Mouse (Mus musculus) brain, adult 2 months (tissue): ENCODE results near the gene Lrit2.

Experiments used
- DNase-seq: peaks from one replicate; pipeline ENCODE4 v3.0.0; 2011; ENCODE audit warnings: low read depth, low spot score

Gene Lrit2

GRCm38 (mm10) chr14:37067629-37068028 lies at the start of gene Lrit2:
Gene Lrit2, plus strand, starts transcription at chr14:37067929.
- no peak for DNase-seq

GRCm38 (mm10) chr14:37027248-37027933 lies 40.3 kb upstream of the Lrit2 start:
- no peak for DNase-seq

DNA sequence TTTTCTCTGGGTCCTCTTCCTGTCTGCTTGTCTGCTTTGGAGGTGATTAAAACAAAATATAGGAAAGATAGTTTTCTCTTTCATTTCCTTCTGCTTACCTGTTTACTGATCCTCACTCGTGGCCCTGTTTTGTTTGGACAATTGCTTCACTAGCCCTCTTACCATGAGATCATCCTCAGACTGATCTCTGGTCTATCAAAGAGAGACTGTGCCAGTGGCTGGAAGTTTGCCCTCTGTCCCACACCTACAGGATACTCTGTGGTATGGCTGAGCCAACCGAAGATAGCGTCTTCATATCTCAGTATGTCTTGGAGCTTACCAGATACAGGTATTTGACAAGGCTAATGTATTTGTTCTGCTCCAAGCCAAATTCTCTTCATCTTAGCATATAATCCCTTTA lies 39.8 kb upstream of the Lrit2 start:
- DNase-seq: no peak

GRCm38 (mm10) chr14:37028555-37028954 lies 39.2 kb upstream of the Lrit2 start:
- DNase-seq: no peak

GRCm38 (mm10) chr14:37032481-37033104 lies 35.1 kb upstream of the Lrit2 start:
- peak; percentile 43 for DNase-seq

GRCm38 (mm10) chr14:37033241-37033640 lies 34.5 kb upstream of the Lrit2 start:
- peak; percentile 85 for DNase-seq

DNA sequence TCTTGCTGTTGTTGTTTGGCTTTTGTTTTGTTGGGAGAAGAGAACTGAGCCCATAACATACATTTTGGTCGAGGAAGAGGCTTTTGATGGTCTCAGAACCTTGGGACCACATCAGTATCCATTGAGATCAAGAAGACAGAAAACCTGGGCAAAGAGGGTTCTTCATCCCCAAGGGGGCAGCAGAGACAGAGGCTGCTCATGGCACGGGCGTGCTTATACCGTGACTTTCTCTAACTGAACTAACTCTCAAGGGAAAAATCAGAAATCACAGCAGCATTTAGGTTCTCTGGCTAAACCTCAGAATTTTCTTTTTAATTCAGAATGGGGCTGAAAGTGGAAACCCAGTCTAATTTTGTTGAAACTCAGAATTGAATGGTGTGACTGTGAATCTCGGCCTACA lies 33.3 kb upstream of the Lrit2 start:
- peak; percentile 33 for DNase-seq

DNA sequence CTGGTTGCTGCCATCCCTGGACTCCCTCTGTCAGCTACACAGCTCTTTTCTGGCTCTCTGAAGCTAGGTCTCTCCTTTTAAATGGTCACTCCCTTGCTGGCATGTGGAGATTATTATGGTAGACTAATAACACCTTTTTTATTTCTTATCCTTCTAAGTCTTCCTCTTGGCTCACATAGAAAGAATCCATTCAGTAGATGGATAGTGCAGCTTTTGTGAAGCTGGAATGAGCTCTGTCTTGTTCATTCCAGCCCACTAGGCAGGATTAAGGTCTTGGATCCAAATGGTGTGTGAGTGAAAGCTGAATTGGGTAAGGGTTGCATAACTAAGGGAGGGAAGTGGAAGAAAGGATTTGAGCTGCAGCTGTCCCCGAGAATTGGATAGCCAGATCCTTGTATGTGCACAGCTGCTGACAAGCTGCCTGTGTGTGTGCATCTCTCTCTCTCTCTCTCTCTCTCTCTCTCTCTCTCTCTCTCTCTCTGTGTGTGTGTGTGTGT lies 18.8 kb upstream of the Lrit2 start, which contains the start of gene Rgr:
Gene Rgr (minus strand): TSS at position 51 of the 497 bp plus-strand sequence.
- DNase-seq: peak; percentile 47

GRCm38 (mm10) chr14:37064849-37065248 lies 2.9 kb upstream of the Lrit2 start:
- DNase-seq: peak; percentile 8

- peak; percentile 84 for DNase-seq
Measured at GRCm38 (mm10) chr14:37066636-37067035, 1.1 kb upstream of the Lrit2 start.

GRCm38 (mm10) chr14:37068516-37068915 lies 787 bp downstream of the Lrit2 start:
- DNase-seq: no peak

DNA sequence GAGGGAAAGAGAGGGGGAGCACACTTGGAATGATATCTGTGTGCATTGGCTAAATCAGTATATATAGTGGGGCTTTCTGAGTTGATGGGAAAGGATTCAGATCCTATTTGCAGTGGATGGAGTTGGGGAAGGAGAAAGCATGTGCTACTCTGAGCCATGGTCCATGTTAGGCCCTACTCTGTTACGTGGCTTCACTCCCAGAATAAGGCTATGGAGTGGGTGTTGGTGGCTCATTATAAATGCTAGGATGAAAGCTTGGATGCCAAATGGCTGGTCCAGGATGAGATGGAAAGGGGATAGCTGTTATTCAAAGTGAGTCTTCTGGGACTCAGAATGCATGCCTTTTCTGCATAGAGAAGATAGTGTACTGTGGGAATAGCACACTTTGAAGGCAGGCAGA lies 13.0 kb downstream of the Lrit2 start:
- peak; percentile 45 for DNase-seq

GRCm38 (mm10) chr14:37083755-37084154 lies 16.0 kb downstream of the Lrit2 start:
- peak; percentile 15 for DNase-seq

- DNase-seq: no peak
Measured at GRCm38 (mm10) chr14:37094436-37094835, 26.7 kb downstream of the Lrit2 start.

DNA sequence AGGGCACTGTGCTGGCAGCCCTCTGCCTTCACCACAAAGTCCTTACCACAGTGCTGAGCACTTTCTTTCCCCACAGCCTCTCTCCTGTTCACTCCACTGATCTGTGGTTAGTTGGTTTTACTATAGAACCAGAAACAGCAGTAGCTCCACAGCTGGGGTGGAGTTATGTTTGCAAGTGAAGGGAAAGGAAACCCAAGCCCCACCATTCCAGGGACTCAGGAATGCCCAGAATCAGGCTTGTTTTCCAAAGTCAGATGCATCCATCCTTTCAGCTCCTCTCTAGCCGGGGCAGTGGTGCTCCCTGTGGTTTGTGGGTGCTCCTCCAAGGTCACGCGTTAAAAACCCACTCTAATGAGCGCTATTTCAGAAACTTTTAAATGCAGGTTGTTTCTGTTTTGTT lies 27.8 kb downstream of the Lrit2 start:
- no peak for DNase-seq

- DNase-seq: peak; percentile 20
Measured at GRCm38 (mm10) chr14:37097956-37098530, 30.3 kb downstream of the Lrit2 start, which contains the start of gene Cdhr1. Gene Cdhr1, minus strand, starts transcription at chr14:37098347.

DNA sequence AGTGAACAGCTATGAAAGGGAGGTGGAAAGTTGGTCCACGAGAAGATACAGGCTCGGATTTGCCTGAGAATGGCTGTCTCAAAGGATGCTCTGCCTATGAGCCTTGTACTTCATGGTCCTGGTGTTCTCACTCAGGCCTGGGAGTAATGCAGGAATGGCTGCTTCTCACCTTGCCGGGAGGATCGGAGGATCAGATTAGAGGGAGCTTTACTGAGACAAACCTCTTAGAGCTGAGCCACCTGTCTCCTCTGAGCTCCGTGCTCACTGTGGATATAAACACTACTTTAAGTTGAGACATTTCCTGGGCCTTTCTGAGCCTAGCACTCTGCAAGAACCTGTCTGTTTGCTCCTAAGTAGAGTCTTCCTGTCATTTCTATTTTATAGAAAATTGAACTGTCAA lies 33.8 kb downstream of the Lrit2 start:
- no peak for DNase-seq

DNA sequence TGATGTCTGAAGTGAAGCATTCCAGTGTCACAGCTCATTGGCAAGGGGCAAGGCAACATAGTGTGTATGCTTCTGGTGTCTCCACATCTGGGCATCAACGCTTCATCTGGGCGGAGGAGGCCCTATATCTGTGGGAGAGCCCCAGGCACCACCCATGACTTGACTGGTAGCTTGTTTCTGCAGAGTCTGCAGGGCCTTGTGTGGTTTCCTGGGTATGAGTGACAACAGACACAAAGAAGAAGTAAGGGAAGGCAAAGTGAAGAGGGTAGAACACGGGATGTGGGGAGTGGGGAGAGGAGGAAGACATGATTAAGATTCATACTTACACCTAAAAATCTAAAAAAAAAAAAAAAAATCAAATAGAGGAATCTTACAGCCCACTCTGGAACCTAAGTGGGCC lies 34.8 kb downstream of the Lrit2 start:
- DNase-seq: no peak

DNA sequence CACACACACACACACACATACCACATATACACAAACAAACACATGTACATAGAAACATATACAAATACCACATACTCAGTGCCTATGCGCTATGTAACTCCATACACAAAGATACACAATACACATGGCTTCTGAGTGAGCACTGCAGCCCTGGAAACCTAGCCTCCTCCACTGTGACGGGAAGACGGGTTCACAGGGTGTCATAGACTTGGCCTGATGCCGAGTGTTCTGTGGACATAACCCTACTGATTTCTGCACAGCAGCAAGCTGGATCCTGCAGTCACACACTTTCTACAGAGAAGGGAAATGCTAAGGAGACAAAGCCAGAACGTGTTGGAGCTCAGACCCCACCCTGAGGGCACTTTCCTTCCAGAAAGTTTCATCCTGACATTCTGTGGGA lies 37.0 kb downstream of the Lrit2 start:
- DNase-seq: no peak

DNA sequence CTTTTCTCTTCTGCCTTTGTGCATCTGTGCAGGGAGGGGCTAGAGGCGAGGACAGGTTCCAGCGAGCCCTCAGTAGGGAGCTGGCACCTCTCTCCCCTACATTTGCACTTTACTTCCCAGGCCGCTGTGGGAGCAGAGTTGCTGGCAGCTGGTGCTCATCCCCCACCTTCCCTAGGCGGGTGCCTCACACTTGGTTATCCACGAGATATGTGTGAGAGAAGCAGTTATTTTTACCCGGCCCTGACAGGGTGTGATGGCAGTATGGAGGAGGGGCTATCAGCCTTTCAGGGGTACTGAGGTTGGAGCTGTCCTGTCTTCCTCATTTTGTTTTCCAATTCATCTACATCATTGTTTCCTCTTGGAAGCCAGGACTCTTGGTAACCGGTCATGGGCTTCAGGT lies 38.1 kb downstream of the Lrit2 start:
- DNase-seq: peak; percentile 36

DNA sequence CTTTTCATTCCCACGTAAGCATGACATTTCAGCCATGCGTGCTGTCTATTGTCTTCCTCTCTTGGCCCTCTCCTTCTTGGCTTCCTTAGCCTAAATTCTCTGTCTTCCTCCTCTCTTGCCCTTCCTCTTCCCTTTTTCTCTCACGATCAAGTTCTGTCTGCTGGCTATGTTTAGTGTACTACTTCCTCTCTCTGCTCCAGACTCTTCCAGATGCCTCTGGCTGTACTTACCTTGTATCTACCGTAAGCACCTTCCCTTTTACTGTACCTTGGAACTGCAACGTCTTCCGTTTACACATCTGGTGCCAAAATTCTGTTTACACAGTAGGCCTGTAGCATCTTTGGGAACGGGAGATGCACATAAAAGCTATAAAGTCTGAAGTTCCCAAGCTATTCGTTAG lies 41.7 kb downstream of the Lrit2 start:
- DNase-seq: no peak

DNA sequence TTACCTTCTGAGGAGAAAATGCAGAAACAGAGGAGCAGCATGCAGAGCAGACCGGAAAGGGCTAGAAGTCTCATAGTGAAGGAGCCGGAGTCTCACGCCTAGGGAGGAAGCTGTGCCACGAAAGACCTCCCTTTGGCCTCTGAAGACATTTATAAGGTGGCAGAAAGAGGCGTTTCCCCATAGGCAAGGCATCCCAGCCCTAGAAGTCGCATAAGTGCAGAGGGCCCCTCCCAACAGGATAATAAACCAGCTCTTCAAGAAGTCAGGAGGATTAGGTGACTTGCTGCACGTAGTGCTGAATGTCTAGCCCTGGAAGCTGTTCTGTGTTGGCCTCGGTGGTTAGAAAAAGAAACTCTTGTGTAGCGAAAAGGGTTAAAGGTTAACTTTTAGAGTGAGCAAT lies 42.2 kb downstream of the Lrit2 start:
- no peak for DNase-seq

DNA sequence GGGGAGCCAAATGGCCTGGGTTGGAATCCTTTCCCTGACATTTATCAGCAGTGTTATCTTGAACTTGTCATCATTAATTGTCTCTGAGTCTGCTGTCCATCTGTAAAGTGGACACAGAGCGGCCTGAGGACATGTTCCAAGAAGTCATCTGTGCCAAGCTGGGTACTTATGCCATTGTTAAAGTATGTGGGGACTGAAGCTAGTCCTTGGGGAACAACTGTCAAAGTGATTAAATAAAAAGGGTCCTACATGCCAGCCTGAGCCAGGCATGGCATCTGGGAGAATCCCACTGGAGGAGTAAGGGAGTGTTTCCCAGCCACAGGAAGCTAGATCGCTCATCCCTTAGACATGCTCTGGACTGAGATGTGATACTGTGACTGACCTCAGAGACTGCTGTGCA lies 42.7 kb downstream of the Lrit2 start:
- no peak for DNase-seq
